Mouse (Mus musculus): Measurements from ENCODE around the gene Gm8298.
A peak's percentile ranks its signal among the peaks of the same experiment; 100 is the strongest.
"Not testable (repeated sequence)": the region's sequence is repeated elsewhere in the genome, so short reads cannot be mapped to it uniquely, and the experiment has no call there.

Gm8298 gene

DNA sequence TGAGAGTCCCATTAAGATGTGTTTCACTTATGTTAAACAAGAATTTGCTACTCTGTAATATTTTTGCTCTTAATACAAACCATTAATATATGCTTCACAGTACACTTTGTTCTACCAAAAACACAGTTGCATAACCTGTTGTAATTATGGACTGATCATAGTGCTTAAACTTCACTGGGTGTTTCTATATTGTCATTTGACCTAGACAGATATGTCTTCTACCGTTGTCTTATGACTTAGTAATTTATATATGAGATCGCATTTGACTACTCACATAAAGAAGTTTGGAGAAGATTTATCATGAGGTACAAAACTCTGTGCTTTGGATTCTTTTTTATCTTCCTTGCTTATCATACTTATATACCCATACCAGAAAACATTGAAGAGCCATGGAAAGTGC is at the start of gene Gm8298:
Gene Gm8298 (plus strand): TSS at position 301 of the 400 bp plus-strand sequence.
- DNase-seq: no peak

DNA sequence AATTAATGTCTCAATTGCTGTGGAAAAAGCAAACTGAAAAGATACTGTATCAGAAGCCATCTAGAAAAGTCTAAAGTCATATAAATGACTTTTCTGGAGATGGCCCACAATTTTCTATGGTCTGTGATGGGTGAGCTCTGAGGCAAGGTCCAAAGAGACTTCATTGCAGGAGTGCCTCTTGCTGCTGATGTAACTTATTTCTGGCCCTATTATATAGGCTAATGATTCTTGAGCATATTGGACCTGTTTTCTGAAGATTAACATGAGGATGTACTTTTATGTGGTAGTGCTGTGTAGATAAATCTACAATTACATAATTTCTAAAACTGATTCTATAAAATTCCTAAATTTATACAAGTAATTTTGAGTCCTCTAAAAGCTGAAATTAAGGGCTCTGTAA is 47.7 kb upstream of the Gm8298 start:
- DNase-seq: no peak

GRCm38 (mm10) chr3:59870765-59871164 is 9.9 kb downstream of the Gm8298 start:
- DNase-seq: peak; percentile 39 to 60

DNA sequence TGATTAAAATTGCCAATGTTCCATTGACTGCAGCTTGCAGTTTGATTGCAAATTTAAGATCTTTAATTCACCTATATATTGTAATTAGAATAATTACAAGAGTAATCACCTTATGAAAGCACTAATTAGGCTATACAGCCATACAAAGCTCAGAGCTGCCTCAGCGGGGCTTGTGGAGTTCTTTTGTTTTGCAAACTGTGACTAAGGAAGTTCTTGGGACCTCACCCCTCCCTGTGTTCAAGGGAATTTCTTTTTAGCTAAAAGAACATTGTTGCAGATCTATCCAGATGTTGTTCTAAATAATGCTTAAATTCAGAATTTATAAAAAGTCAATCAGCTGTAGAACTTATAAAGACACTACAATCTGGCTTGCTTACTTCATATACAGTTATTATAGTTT is 16.8 kb downstream of the Gm8298 start:
- not testable (repeated sequence) for DNase-seq

- not testable (repeated sequence) for DNase-seq
Measured at GRCm38 (mm10) chr3:59879801-59880554, 19.1 kb downstream of the Gm8298 start.

GRCm38 (mm10) chr3:59893276-59893675 is 32.4 kb downstream of the Gm8298 start:
- DNase-seq: no peak

- no peak for DNase-seq
Measured at GRCm38 (mm10) chr3:59924914-59925313, 64.1 kb downstream of the Gm8298 start, which contains the start of gene C130079G13Rik. TSS of gene C130079G13Rik (plus strand) at chr3:59925214.
